Mouse (Mus musculus) lung, postnatal 0 days (tissue): ENCODE measurements at regions not wholly inside any gene's neighbourhood (a gene's known extent, or its start where the extent isn't known, plus 50 kb on each side); places are given as distances from the start of the nearest gene placed in this dataset.
A peak's percentile ranks its signal among the peaks of the same experiment; 100 is the strongest.

Source experiments
- ATAC-seq: fragments of 200-750 bp; cut with Nextera tagmentation; 2 replicates; pipeline ENCODE4 v1.8.0; 2017; ENCODE audit warnings: moderate library complexity
- DNase-seq: peaks from one replicate; pipeline ENCODE4 v3.0.0-alpha.2; 2016; ENCODE audit warnings: low spot score
- H3K27ac ChIP-seq: fragments of 300-500 bp; sonication (generic); 2 replicates; pipeline ENCODE4 v1.5.1; 2014; ENCODE audit warnings: antibody characterized with exemption, mild to moderate bottlenecking, low read length, mixed read lengths
- H3K27me3 ChIP-seq: fragments of 300-500 bp; sonication (generic); replicated peaks from 2 replicates; pipeline ENCODE4 v1.6.1; 2014; ENCODE audit warnings: low read length, mixed read lengths; ENCODE audit not compliant: insufficient read depth
- H3K36me3 ChIP-seq: fragments of 300-500 bp; sonication (generic); 2 replicates; pipeline ENCODE4 v1.6.1; 2014; ENCODE audit warnings: low read length, mixed read lengths; ENCODE audit not compliant: insufficient read depth
- H3K4me1 ChIP-seq: fragments of 300-500 bp; sonication (generic); 2 replicates; pipeline ENCODE4 v1.6.1; 2014; ENCODE audit warnings: antibody characterized with exemption, low read depth, low read length, mixed read lengths; ENCODE audit not compliant: insufficient read depth
- H3K4me2 ChIP-seq: fragments of 300-500 bp; sonication (generic); replicated peaks from 2 replicates; pipeline ENCODE4 v1.6.1; 2014; ENCODE audit warnings: low read depth, mild to moderate bottlenecking, low read length, moderate library complexity, mixed read lengths
- H3K4me3 ChIP-seq: fragments of 300-500 bp; sonication (generic); 2 replicates; pipeline ENCODE4 v1.5.1; 2014; ENCODE audit warnings: low read depth, low read length
- H3K9ac ChIP-seq: fragments of 300-500 bp; sonication (generic); replicated peaks from 2 replicates; pipeline ENCODE4 v1.6.1; 2014; ENCODE audit warnings: low read depth, mild to moderate bottlenecking
- H3K9me3 ChIP-seq: fragments of 300-500 bp; sonication (generic); 2 replicates; pipeline ENCODE4 v1.6.1; 2016; ENCODE audit warnings: low read length, mixed read lengths
- CTCF ChIP-seq: IDR thresholded peaks from 2 replicates; pipeline ENCODE4 v1.5.1; 2016; ENCODE audit warnings: antibody characterized with exemption, mild to moderate bottlenecking
- EP300 ChIP-seq: IDR thresholded peaks from 2 replicates; pipeline ENCODE4 v1.6.1; 2016; ENCODE audit warnings: antibody characterized with exemption, mild to moderate bottlenecking, control low read depth
- WGBS: fragments of 180-500 bp; shearing (Covaris S2); extraction: QIAGEN DNeasy Blood & Tissue Kit; methylation state at CpG from one replicate; pipeline ENCODE4 v1.1.7; 2014; 5-methylcytosine and 5-hydroxymethylcytosine counted together

DNA sequence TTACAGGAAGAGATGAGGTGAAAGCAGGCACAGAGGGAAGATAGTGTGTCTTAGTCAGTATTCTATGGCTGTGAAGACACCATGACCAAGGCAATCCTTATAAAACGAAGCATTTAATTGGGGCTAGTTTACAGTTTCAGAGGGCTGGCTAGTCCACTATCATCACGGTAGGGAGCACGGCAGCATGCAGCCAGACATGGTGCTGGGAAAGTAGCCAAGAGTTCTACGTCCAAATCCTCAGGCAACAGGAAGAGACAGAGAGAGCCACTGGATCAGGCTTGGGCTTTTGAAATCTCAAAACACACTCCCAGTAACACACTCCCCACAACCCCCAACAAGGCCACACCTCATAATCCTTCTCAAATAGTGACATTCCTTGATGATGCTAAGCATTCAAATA is 113.4 kb upstream of the Htr2a start:
- no peaks in the 10 kb centered on the region for H3K9me3 ChIP-seq
- H3K4me3 ChIP-seq, result no peak overlapping the region
- no peak overlapping the region for H3K9ac ChIP-seq
- 44% methylated on average over 4 of the region's 4 CpGs for WGBS
- no peak for DNase-seq
- no peak overlapping the region for H3K4me2 ChIP-seq
- no peaks in the 10 kb centered on the region for H3K36me3 ChIP-seq
- no peak for ATAC-seq
- H3K4me1 ChIP-seq, result no peaks in the 10 kb centered on the region
- H3K27me3 ChIP-seq, result no peaks in the 10 kb centered on the region
- H3K27ac ChIP-seq, result no peak overlapping the region
- no peak for TF ChIP-seq EP300
- TF ChIP-seq CTCF, result no peak

GRCm38 (mm10) chr14:74529368-74529951 is 111.2 kb upstream of the Htr2a start:
- ATAC-seq, result no peak
- no peak for DNase-seq
- no peak for TF ChIP-seq EP300
- no peak for TF ChIP-seq CTCF

DNA sequence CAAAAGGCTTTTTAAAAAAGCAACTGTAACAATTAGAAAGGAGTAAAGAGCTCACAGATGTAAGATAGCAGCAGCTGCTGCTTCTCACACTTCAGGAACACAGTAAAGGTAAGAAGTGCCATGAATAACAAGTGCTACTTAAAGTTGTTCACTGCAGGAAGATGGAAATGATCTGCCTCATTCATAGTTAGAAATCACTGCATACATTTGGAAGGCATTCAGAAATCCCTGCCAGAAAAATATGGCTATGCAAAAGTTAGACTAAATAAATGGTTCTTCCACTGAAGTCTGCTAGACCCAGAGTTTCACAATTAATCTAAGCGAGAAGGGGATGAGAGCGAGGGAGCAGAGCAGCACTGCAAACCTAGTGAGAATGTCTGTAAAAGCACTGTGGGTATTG is 102.5 kb upstream of the Htr2a start:
- Histone ChIP-seq H3K4me1 (no peaks in the 10 kb centered on the region), H3K36me3 (no peaks in the 10 kb centered on the region), H3K4me3 (no peak overlapping the region), H3K27me3 (no peaks in the 10 kb centered on the region), H3K9me3 (no peaks in the 10 kb centered on the region), H3K27ac (no peak overlapping the region), H3K9ac (no peak overlapping the region), H3K4me2 (no peak overlapping the region)
- DNase-seq (no peak), ATAC-seq (no peak)
- WGBS, result 71% methylated on average over 2 of the region's 2 CpGs
- TF ChIP-seq CTCF (no peak), EP300 (no peak)

More at GRCm38 (mm10) chr14:74529368-74529951, 111.2 kb upstream of the Htr2a start:
- H3K4me2 ChIP-seq, result no peak overlapping the region
- no peaks in the 10 kb centered on the region for H3K9me3 ChIP-seq
- 88% methylated on average over 7 of the region's 7 CpGs for WGBS
- H3K4me1 ChIP-seq, result no peaks in the 10 kb centered on the region
- no peak overlapping the region for H3K27ac ChIP-seq
- H3K36me3 ChIP-seq, result no peaks in the 10 kb centered on the region
- no peaks in the 10 kb centered on the region for H3K27me3 ChIP-seq
- no peak overlapping the region for H3K9ac ChIP-seq
- H3K4me3 ChIP-seq, result no peak overlapping the region

DNA sequence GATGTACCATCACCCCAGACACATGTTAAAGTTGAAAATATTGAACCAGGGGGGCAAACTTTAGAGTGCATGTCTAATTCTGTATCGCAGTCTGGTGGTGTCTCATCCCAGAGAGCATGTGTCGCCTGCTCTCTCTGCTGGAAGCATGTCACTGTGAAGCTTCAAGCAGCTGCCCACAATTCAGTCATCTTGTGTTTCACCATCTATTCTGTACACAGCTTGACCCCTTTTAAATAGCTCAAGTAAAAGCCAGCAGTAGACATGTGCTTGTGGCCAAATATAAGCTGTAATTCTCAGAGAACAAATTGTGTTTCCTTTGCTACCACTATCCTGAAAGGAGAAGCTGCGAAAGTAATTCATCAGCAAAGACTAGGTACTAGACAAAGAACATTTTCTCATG is 96.6 kb upstream of the Htr2a start:
- H3K9me3 ChIP-seq, result no peaks in the 10 kb centered on the region
- no peaks in the 10 kb centered on the region for H3K27me3 ChIP-seq
- H3K9ac ChIP-seq, result no peak overlapping the region
- H3K4me1 ChIP-seq, result no peaks in the 10 kb centered on the region
- ATAC-seq, result no peak
- no peaks in the 10 kb centered on the region for H3K36me3 ChIP-seq
- H3K4me2 ChIP-seq, result no peak overlapping the region
- no peak overlapping the region for H3K4me3 ChIP-seq
- no peak for DNase-seq
- WGBS, result 93% methylated on average over 3 of the region's 3 CpGs
- TF ChIP-seq CTCF, result no peak
- TF ChIP-seq EP300, result no peak
- no peak overlapping the region for H3K27ac ChIP-seq

- Histone ChIP-seq H3K4me1 (no peaks in the 10 kb centered on the region), H3K4me2 (no peak overlapping the region), H3K36me3 (no peaks in the 10 kb centered on the region), H3K4me3 (no peak overlapping the region), H3K9me3 (no peaks in the 10 kb centered on the region), H3K27me3 (no peaks in the 10 kb centered on the region), H3K27ac (no peak overlapping the region), H3K9ac (no peak overlapping the region)
- DNase-seq (no peak), ATAC-seq (no peak)
- TF ChIP-seq CTCF, result no peak
- no peak for TF ChIP-seq EP300
- 91% methylated on average over 2 of the region's 2 CpGs for WGBS
Measured at GRCm38 (mm10) chr14:74551091-74551490, 89.5 kb upstream of the Htr2a start.

DNA sequence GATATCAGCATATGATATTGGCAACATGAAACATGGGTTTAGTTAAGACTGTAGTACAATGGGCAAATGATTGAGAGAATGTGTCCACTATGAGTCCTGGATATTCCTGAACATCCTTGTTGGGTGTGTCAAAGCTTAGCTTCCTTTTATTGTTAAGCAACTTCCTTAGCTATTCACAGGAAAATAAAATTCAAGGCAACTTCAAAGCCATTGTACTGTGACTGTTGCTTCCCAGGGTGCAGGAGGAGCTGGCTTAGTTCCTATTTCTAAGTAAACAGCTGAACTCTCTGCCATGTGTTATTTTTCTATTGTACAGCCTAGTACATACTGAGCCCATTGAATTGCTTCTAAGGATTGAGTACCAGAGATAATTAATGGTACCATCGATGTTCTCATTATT is 87.0 kb upstream of the Htr2a start:
- Histone ChIP-seq H3K4me2 (no peak overlapping the region), H3K4me3 (no peak overlapping the region), H3K27me3 (no peaks in the 10 kb centered on the region), H3K36me3 (no peaks in the 10 kb centered on the region), H3K9ac (no peak overlapping the region), H3K27ac (no peak overlapping the region), H3K4me1 (no peaks in the 10 kb centered on the region), H3K9me3 (no peaks in the 10 kb centered on the region)
- TF ChIP-seq EP300, result peak; percentile 96
- TF ChIP-seq CTCF, result no peak
- 63% methylated on average over 1 of the region's 1 CpGs for WGBS
- ATAC-seq (peak; percentile 94), DNase-seq (peak; percentile 92)

GRCm38 (mm10) chr14:74558359-74558758 is 82.3 kb upstream of the Htr2a start:
- WGBS, result 78% methylated on average over 5 of the region's 5 CpGs
- DNase-seq (no peak), ATAC-seq (no peak)
- H3K9me3 ChIP-seq, result no peaks in the 10 kb centered on the region
- H3K4me3 ChIP-seq, result no peak overlapping the region
- no peak overlapping the region for H3K27ac ChIP-seq
- no peaks in the 10 kb centered on the region for H3K4me1 ChIP-seq
- TF ChIP-seq CTCF (no peak), EP300 (no peak)
- H3K9ac ChIP-seq, result no peak overlapping the region
- H3K36me3 ChIP-seq, result no peaks in the 10 kb centered on the region
- H3K4me2 ChIP-seq, result no peak overlapping the region
- no peaks in the 10 kb centered on the region for H3K27me3 ChIP-seq
